Mouse (Mus musculus) yolk sac, embryonic 10.5 days (tissue): ENCODE results near the gene Fgd3.

Experiments used
- DNase-seq: peaks from one replicate; pipeline ENCODE4 v3.0.0-alpha.2; 2017; ENCODE audit warnings: low spot score

Gene Fgd3

DNA sequence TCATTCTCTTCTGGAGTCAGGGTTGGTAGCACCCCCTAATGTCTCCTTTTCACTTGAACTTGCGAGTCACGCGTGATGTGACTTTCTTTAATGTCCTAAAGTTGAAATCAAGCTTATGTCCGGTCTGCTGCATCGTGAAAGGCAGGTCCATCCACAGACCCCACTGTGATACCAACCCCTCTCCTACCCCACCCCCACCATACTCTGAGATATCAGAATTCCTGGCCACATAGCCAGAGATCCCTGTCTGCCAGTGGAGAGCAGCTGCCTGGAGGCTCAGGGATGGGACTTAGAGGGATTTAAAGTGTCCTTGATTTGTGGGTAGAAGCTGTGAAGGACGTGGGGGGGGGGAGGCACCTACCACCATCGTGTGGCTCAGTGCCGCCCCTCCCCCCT lies 71.6 kb downstream of the Fgd3 start, which contains the start of gene Susd3:
TSS of gene Susd3 (minus strand) at position 240 of the 396 bp plus-strand sequence.
- no peak for DNase-seq

DNA sequence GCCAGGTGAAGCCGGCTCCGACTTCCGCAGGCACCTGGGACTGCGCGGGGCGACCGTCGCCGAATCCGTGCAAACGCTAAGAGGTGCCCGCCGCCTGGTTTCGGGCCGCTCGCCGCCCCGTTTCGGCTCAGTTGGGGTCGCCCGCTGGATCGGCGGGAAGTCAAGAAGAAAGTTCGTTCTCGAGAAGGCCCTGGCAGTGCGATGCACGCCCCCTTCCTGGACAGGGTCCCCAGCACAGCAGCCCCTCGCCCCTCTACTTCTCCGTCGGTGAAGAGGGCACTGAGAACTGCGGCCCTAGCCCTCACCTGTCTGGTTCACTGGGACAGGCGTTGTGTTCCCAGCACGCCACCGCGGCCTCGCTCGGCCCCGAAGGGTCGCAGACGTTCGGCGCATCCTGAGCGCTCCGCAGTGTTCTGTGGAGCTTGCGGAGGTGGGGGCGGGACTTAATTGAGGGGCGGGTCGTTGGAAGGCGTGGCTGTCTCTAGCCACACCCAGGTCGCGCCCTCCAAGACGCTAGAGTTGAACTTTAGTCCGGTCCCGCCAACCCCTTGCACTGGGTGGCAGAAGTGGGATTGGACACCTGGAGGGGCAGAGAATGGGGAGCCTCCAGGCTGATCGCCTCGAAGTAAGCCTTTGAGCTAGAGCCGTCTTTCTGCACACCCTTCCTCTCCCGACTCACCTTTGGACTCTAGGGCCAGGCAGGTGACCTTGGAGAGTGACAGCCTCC lies 72.2 kb downstream of the Fgd3 start:
- DNase-seq = peak; percentile 87

DNA sequence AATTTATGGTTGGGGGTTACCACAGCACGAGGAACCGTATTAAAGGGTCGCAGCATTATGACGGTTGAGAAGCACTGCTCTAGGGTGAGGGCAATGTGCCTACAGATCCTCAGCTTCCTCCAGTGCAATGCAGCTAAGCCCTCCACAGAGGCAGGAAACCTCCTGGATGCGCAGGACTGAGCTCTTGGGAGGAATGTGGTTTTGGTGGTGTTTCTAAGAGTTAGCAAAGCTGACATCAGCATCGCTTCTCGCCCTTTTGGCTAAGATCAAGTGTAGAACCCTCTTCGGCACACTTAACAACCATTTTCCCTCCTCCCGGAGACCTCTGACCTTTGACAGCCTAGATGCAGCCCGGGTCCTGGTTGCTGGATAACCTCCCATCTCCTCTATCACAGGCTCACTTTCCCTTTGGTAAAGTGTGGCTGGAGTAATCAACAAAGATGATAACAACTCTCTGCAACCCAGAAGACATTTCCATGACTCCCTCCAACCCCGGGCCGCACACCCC lies 72.8 kb downstream of the Fgd3 start:
- DNase-seq = peak; percentile 57

DNA sequence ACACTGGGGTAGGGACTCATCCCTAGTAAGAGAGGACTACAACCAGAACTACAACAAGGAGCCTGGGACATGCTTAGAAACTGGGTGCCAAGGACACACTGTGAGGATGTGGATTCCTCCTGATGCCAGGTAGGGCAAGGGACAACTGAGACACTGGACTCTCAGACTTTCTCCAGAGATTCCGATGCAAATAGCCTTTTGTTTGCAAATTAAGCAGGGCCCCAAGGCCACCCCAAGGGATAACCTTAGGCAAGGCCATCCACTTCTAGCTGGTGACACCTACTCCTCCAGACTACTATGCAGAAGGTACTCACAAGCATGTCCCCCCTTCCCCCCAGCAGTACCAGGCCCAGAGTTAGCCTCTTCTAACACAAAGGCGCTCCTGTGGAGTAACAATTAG lies 73.5 kb downstream of the Fgd3 start:
- no peak for DNase-seq

DNA sequence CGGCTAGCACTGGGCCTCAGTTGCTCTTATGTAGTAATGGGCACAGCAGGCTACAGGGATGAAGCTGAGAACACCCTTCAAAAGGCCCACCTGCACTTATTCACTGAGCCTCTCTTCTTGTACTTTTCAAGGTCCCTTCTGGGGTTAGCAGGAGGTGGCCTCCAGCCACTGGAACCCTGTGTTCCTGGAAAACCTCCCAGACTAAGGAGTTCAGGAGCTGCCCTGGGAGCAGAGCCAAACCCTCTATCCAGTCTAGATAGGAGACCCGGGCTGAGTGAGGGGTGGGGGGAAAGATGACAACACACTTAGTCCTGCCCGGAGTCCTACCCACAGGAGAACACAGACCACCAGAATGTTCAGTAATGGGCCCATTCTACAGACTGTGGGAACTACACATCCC lies 74.1 kb downstream of the Fgd3 start:
- no peak for DNase-seq

DNA sequence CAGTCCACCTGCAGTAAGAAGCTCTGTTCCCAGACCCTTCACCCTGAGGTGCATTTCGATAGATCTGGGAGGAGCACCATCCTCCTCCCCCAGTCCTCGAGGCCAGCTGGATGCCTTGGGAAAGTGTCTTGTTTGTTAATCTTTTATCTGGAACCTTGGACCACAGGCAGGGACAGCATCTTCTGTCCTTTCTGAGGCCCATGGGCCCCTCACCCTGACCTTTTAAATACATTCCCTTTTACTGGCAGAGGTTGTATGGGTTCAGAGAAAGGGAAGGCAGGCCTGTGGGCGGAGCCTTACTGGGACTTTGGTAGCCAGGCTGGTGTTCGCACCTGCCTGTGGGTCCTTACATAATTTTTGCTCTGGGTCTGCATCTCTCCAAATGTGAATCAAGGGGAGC lies 74.9 kb downstream of the Fgd3 start:
- peak; percentile 53 for DNase-seq

DNA sequence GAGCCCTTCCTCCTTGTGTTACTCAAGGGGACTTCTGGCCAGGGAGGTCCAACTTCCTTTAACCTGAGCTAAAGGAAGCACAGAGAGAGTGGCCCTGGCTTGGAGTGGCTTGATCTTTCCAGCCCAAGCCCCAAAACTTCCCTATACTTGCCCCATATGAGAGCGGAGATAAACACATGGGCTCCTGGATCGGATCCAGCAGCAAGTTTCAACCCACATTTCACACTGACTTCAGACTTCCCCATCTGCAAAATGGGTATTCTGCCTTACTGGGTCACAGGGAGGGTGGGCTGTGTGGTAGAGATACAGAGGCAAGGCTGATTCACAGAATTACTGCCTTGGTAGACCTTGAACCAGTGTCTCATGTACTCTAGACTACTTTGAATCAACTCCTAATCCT lies 76.6 kb downstream of the Fgd3 start:
- no peak for DNase-seq

DNA sequence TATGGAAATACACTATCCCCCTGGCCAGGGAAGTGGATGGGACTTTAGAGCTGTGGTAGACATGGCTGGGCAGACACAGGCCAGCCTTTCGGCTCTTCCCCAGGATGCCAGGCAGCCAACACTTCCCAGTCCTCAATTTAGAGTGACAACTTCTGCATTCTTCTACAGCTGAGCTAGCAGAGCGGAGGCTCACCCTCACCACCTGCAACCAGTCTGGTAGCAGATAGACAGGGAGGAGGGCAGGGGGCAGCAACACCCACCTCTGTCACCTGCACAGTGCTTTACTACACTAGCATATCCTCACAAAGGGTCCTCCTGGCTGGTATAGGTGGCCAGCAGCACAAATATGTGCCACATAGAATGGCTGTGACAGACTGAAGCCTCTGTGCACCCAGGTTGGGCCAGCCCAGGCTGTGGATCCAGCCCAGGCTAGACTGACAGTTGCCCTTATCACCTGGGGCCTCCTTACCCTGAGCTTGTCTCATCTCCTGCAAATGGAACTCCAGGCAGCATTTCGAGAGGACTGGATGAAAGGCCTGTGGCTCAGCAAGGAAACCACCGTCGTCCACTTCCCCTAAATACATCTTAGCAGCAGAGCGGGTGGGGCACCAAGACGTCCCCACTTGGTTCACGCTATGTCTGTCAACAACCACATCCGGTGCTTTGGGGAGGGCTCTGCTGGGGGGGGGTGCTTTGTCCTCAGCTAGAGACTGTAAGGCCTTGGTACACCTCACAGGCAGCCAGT lies 77.6 kb downstream of the Fgd3 start:
- DNase-seq = no peak

DNA sequence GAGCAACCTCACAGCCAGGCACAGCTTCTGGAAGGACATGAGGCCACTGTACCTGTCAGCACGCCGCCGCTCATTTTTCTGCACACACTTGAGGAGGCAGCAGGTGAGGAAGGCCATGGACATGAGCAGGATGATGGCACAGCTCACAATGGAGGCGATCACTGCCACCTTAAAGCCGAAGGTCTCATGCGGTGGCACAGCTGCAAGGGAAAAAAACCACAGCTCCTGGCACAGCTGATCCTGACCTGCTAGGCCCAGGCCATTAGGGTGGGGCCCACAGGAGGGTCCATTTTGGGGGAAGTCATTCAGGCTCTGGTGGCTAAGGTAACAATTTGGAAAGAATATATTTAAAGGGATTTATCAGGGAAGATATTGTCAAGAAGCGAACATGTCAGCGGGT lies 81.4 kb downstream of the Fgd3 start:
- no peak for DNase-seq

DNA sequence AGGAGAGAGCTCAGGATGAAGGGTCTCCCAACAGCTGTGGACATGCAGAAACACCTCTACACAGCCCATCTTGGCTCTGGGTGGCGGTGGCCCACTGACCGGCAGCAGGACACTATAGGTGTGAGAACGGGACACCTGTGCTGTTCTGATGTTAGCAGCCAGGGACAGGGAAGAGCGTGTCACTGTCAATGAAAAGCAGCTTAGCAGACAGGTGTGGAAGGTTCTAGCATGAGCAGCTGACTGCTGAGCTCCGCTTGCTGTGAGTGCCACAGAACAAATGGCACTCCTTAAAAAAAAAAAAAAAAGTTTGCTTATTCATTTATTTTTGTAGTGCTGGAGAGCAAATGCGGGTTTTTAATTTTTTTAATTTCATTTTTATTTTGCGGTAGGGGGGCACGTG lies 82.5 kb downstream of the Fgd3 start:
- no peak for DNase-seq

DNA sequence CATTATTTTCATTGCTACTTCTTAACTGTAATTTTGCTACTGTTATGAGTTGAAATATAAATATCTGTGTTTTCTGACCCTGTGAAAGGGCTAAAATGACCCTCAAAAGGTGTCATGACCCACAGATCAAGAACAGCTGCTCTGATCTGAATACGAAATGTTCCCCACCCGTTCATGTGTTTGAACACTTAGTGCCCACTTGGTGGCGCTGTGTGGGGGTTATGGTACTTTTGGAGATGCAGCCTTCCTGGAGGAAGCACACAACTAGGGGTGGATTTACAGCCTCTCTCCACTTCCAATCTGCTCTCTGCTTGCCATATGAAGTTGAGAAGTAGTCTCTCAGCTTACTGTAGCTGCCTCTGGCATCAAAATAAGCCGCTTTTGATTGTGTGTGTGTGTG lies 85.4 kb downstream of the Fgd3 start:
- DNase-seq = no peak

DNA sequence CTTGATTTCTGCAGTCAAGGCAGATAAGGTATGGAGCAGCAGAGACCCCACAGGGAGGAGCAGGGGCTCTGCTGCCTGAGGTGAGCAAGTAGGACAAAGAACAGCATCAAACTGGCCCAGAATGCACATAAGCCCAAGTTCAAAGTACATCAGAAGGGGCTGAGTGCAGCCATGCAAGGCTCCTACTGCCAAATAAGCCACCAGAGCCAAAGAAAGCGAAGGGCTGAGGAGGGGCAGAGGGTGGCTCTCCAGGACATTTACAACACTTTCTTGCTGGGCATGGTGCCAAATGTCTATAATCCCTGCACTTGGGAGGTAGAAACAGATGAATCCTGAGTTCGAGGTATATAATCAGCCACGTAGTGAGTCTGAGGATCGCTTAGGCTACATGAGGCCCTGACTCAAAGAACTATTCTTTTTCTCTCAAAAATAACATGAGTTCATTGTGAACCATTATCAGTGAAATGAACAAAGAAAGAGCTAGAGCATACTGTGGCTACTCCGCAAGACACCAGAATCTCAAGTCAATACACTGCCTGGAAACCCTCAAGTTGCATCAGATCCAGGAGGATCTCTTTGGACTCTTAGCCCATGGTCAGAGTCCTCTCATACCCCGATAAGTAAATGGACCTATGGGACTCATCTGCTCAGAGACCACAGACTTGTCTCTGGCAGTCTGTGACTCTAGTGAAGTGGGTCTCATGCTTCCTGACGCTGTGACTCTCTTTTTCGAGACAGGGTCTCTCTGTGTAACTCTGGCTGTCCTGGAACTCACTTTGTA lies 86.1 kb downstream of the Fgd3 start:
- DNase-seq = peak; percentile 22

DNA sequence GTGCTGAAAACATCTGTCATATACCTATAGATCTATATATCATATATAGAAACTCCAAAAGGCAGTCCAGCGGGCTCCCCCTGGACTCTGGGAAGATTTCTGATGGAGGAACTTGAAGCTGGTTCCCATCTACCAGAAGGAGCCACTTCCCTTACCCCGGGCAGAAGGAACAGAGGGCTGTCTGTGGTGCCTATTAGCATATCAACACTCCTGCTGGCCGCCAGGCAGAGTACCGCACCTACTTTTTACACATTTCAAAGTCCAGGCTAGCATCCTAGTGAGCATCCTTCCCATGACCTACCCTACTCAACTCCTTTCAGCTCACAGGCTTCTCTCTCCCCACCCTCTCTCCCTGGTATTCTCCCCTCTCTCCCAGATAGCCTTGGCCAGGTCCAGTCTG lies 94.5 kb downstream of the Fgd3 start:
- DNase-seq = no peak

DNA sequence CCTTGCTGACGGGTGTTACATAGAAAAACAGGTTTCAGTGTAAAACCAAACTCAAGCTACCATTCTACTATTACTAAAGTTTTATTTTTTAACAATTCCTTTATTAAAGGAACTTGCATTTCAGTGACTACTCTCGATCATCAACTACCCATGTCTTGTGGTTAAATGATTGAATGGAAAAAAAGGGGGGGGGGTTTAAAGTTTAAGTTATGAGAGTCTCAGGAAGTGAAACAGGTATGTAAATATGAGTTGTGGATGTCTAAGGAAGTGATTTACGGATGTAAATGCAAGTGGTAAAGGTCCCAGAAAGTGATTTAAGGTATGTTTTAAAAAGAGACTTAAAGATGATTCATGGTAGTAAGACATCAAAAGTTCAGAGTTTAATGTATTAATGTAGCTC lies 95.0 kb downstream of the Fgd3 start:
- DNase-seq = no peak

DNA sequence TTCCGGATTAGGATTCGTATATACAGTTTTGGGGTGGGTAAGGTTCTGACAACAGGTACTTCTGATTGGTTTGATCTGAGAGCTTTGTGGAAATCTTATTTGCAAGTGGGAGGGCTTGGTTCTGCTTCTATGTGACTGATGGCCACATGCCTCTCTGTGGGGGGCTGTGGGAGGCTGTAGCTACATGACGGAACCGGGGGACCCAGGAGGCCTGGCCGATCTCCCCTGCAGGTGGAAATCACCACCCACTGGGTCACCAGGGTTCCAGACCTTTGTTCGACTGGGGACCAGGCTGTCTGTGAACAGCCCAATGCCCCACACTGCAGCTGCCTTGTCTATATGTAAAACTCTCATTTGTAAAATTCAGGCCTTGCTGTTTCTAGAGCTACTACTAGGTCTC lies 95.4 kb downstream of the Fgd3 start:
- no peak for DNase-seq

DNA sequence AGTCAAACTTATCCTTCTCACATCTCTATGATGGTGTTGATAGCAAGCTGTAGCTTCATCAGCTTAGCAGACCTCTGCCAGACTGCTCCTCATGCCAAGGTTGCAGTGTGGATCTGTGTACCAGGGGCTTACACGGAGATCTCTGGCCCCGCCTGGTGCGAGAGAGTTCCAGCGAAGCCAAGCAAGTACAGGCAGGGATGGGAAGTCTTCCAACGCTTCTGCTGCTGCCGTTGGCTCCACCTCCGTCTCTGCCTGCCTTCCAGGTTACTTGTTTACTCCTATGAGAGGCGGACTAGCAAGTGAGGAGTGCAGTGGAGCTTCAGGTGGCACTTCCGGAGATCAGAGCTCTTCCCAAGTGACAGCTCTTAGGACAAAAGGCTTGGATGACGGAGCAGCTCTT lies 95.8 kb downstream of the Fgd3 start:
- DNase-seq = peak; percentile 44

DNA sequence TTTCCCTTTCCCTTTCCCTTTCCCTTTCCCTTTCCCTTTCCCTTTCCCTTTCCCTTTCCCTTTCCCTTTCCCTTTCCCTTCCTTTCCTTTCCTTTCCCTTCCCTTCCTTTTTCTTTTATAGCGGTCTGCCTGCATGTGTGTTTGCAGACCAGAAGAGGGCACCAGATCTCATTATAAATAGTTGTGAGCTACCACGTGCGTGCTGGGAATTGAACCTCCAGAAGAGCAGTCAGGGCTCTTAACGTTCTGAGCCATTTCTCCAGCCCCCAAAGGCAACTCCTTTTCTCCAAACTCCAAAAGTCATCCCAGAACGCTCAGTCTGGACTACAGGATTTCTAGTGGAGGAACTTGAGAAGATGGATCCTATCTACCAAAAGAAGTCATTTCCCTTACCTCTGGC lies 99.2 kb downstream of the Fgd3 start:
- DNase-seq = no peak

DNA sequence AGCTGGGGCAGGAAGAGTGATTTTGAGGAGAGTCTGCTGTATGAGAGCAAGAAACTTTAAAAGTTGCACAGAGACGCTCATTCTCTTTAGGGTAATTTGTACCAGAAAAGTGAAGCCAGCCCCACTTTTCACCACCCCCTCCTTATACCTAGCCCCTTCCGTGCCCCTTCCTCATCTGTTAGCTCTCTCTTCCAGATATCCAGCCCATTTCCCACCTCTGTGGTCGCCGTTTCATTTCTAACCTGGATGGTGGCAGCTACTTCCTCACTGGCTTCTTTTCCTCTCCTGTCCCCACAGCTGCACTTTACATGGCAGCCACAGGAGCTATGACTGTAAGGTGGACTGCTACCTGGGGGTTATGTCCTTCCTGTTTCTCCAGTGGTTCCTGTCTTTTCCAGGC lies 100.7 kb downstream of the Fgd3 start:
- DNase-seq = no peak

DNA sequence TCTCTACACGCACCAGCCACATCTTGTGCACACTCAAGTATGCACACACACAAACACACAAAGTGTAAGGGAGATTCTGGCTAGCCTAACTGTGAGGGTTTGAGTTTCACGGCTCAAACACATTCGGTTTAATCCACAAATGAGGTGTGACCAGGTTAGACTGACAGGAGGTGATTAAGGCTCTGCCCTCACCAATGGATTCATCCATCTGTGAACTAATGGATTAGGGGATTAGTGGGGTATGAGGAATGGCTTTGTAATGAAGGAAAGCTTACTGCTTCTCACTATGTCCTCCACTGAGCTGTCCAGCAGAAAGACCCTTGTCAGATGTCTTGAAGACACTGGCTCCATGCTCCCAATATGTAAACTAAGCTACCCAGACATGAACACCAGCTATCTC lies 101.5 kb downstream of the Fgd3 start:
- no peak for DNase-seq

DNA sequence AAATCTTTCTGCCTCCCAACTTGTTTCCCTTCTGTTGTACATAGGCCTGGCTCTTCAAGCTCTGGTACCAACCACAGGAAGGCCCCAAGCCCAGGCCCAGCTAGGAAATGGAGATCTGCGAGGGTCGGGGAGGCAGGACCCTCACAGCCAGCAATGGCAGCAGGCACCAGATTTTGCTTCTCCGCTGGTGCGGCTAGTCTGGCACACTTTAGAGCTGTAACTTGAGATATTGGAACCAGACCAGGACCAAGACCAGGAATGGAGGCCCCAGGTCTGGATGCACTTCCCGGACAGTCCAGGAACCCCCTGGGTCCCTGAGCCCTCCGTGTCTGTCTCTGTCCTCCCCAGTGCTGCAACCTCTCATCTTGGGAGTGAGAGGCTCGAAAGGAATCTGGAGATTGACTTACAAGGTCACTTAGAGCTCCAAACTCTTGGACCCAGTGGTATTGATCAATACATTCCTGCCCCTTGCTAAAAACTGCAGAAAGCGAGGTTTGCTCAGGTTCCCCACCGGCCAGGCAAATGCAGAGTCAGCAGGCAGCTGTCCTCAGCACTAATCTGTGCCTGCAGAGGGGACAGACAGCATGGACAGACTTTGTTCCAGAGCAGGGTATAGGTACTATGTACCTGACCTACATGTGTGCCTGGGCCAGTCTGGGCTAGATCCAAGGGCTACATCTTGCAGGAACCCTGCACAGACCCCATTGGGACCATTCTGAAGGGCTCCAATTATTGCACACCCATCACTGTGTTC lies 103.1 kb downstream of the Fgd3 start:
- DNase-seq = peak; percentile 61

DNA sequence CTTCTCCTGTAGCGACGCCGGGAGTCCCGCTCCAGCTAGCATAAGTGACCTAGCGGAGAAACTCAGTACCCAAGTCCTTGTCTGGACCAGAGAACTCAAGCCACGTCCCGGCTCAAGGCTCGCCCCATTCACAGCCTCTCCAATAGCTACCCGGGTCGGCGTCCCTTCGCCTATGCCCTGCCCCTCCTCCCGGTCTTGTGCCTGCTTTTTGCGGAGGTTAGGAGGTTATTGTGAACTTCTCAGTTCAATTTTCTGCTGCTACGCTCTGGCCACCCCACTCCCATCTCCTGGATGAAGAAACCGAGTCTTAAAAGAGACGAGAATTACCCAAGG lies 103.9 kb downstream of the Fgd3 start:
- DNase-seq = no peak
